Mouse (Mus musculus) stomach, embryonic 14.5 days (tissue): ENCODE data around the gene Cd163l1. TPM values are rescaled to one million over a fixed set of nuclear protein-coding genes. Genes with fewer than 3 reads are reported as not detected.

ENCODE experiments used
- ATAC-seq: fragments of 200-750 bp; cut with Nextera tagmentation; 2 replicates; pipeline ENCODE4 v1.8.0; 2017; ENCODE audit warnings: low read depth, moderate TSS enrichment; ENCODE audit not compliant: insufficient number of reproducible peaks, insufficient read depth, low FRiP score
- H3K27ac ChIP-seq: fragments of 300-500 bp; sonication (generic); 2 replicates; pipeline ENCODE4 v1.5.1; 2014; ENCODE audit warnings: mild to moderate bottlenecking, low read length, moderate library complexity, mixed read lengths
- H3K27me3 ChIP-seq: fragments of 300-500 bp; sonication (generic); 2 replicates; pipeline ENCODE4 v1.6.1; 2014; ENCODE audit warnings: low read length, control low read depth, mixed read lengths; ENCODE audit not compliant: control insufficient read depth, insufficient read depth
- H3K36me3 ChIP-seq: fragments of 300-500 bp; sonication (generic); 2 replicates; pipeline ENCODE4 v1.6.1; 2014; ENCODE audit warnings: mild to moderate bottlenecking, control low read depth, low read length, moderate library complexity, mixed read lengths; ENCODE audit not compliant: control insufficient read depth, insufficient read depth
- H3K4me1 ChIP-seq: fragments of 300-500 bp; sonication (generic); 2 replicates; pipeline ENCODE4 v1.6.1; 2014; ENCODE audit warnings: low read length, control low read depth, mixed read lengths; ENCODE audit not compliant: control insufficient read depth, insufficient read depth
- H3K4me2 ChIP-seq: fragments of 300-500 bp; sonication (generic); replicated peaks from 2 replicates; pipeline ENCODE4 v1.6.1; 2014; ENCODE audit warnings: low read depth, low read length, control low read depth
- H3K4me3 ChIP-seq: fragments of 300-500 bp; sonication (generic); 2 replicates; pipeline ENCODE4 v1.5.1; 2014; ENCODE audit warnings: low read depth, low read length, control low read depth
- H3K9ac ChIP-seq: fragments of 300-500 bp; sonication (generic); replicated peaks from 2 replicates; pipeline ENCODE4 v1.6.1; 2014; ENCODE audit warnings: low read depth, mild to moderate bottlenecking, control low read depth, low read length, moderate library complexity, mixed read lengths
- H3K9me3 ChIP-seq: fragments of 300-500 bp; sonication (generic); 2 replicates; pipeline ENCODE4 v1.6.1; 2016; ENCODE audit warnings: low read depth, low read length, control low read depth; ENCODE audit not compliant: control insufficient read depth
- WGBS: fragments of 180-500 bp; shearing (Covaris S2); extraction: QIAGEN DNeasy Blood & Tissue Kit; methylation state at CpG from one replicate; pipeline ENCODE4 v1.1.7; 2014; 5-methylcytosine and 5-hydroxymethylcytosine counted together
- polyA plus RNA-seq: library from polyadenylated mRNA; unstranded; fragments of >200 nt; fragmentation: Nextera tagmentation; extraction: Ambion mirVana; gene quantifications from 2 replicates; pipeline ENCODE4 v1.2.1, GENCODE M21; 2014

Gene Cd163l1
- polyA plus RNA-seq = 0.10 TPM in 1 of 2 replicates, not detected in the other

- Histone ChIP-seq H3K4me3 (no peak within 1 kb of the TSS), H3K27me3 (no peaks in the 10 kb centered on the region), H3K9me3 (no peaks in the 10 kb centered on the region), H3K27ac (no peak within 1 kb of the TSS), H3K4me1 (no peaks in the 10 kb centered on the region), H3K9ac (no peak within 1 kb of the TSS), H3K36me3 (no peaks in the 10 kb centered on the region), H3K4me2 (no peak within 1 kb of the TSS)
- ATAC-seq = no peak
- WGBS = 91% methylated on average over 2 of the region's 2 CpGs
Observed at GRCm38 (mm10) chr7:140217967-140218366, at the start of gene Cd163l1. Gene Cd163l1 (plus strand): TSS chr7:140218267.

GRCm38 (mm10) chr7:140169386-140169785 is 48.7 kb upstream of the Cd163l1 start:
- no peaks in the 10 kb centered on the region for H3K4me1 ChIP-seq
- WGBS = 45% methylated on average over 4 of the region's 4 CpGs
- no peak for ATAC-seq
- H3K36me3 ChIP-seq = no peaks in the 10 kb centered on the region
- no peak overlapping the region for H3K4me2 ChIP-seq
- H3K9me3 ChIP-seq = no peaks in the 10 kb centered on the region
- H3K9ac ChIP-seq = no peak overlapping the region
- no peaks in the 10 kb centered on the region for H3K27me3 ChIP-seq
- H3K4me3 ChIP-seq = no peak overlapping the region
- H3K27ac ChIP-seq = no peak overlapping the region

- no peak overlapping the region for H3K4me2 ChIP-seq
- H3K9ac ChIP-seq = no peak overlapping the region
- no peak for ATAC-seq
- H3K36me3 ChIP-seq = no peaks in the 10 kb centered on the region
- H3K4me3 ChIP-seq = no peak overlapping the region
- WGBS = 92% methylated on average over 3 of the region's 3 CpGs
- H3K4me1 ChIP-seq = no peaks in the 10 kb centered on the region
- no peaks in the 10 kb centered on the region for H3K27me3 ChIP-seq
- H3K27ac ChIP-seq = no peak overlapping the region
- no peaks in the 10 kb centered on the region for H3K9me3 ChIP-seq
Observed at GRCm38 (mm10) chr7:140170863-140171262, 47.2 kb upstream of the Cd163l1 start.

GRCm38 (mm10) chr7:140172936-140173335 is 45.1 kb upstream of the Cd163l1 start, which contains the start of gene Olfr523:
Gene Olfr523 (plus strand): TSS chr7:140173217.
- no peaks in the 10 kb centered on the region for H3K36me3 ChIP-seq
- no peak within 1 kb of the TSS for H3K4me2 ChIP-seq
- H3K4me3 ChIP-seq = no peak within 1 kb of the TSS
- no peaks in the 10 kb centered on the region for H3K9me3 ChIP-seq
- no peak within 1 kb of the TSS for H3K9ac ChIP-seq
- no peak for ATAC-seq
- no peaks in the 10 kb centered on the region for H3K27me3 ChIP-seq
- no peaks in the 10 kb centered on the region for H3K4me1 ChIP-seq
- no peak within 1 kb of the TSS for H3K27ac ChIP-seq
- 53% methylated on average over 1 of the region's 1 CpGs for WGBS

GRCm38 (mm10) chr7:140179176-140179575 is 38.9 kb upstream of the Cd163l1 start:
- Histone ChIP-seq H3K4me1 (no peaks in the 10 kb centered on the region), H3K27ac (no peak overlapping the region), H3K36me3 (no peaks in the 10 kb centered on the region), H3K4me2 (no peak overlapping the region), H3K9me3 (no peaks in the 10 kb centered on the region), H3K4me3 (no peak overlapping the region), H3K27me3 (no peaks in the 10 kb centered on the region), H3K9ac (no peak overlapping the region)
- ATAC-seq = no peak
- 86% methylated on average over 2 of the region's 2 CpGs for WGBS

- no peak for ATAC-seq
- Histone ChIP-seq H3K27ac (no peak overlapping the region), H3K9ac (no peak overlapping the region), H3K9me3 (no peaks in the 10 kb centered on the region), H3K36me3 (no peaks in the 10 kb centered on the region), H3K4me1 (no peaks in the 10 kb centered on the region), H3K4me3 (no peak overlapping the region), H3K27me3 (no peaks in the 10 kb centered on the region), H3K4me2 (no peak overlapping the region)
- 83% methylated on average over 2 of the region's 2 CpGs for WGBS
Observed at GRCm38 (mm10) chr7:140180692-140181091, 37.4 kb upstream of the Cd163l1 start.

GRCm38 (mm10) chr7:140184206-140184605 is 33.9 kb upstream of the Cd163l1 start:
- H3K4me1 ChIP-seq = no peaks in the 10 kb centered on the region
- no peak overlapping the region for H3K4me3 ChIP-seq
- no peaks in the 10 kb centered on the region for H3K36me3 ChIP-seq
- no peak overlapping the region for H3K27ac ChIP-seq
- no peaks in the 10 kb centered on the region for H3K27me3 ChIP-seq
- 84% methylated on average over 4 of the region's 4 CpGs for WGBS
- H3K4me2 ChIP-seq = no peak overlapping the region
- H3K9me3 ChIP-seq = no peaks in the 10 kb centered on the region
- no peak overlapping the region for H3K9ac ChIP-seq
- ATAC-seq = no peak

- Histone ChIP-seq H3K36me3 (no peaks in the 10 kb centered on the region), H3K27me3 (no peaks in the 10 kb centered on the region), H3K27ac (no peak overlapping the region), H3K4me3 (no peak overlapping the region), H3K9me3 (no peaks in the 10 kb centered on the region), H3K9ac (no peak overlapping the region), H3K4me1 (no peaks in the 10 kb centered on the region), H3K4me2 (no peak overlapping the region)
- whole genome bisulfite sequencing = 65% methylated on average over 18 of the region's 18 CpGs
- no peak for ATAC-seq
Observed at GRCm38 (mm10) chr7:140186646-140187620, 31.1 kb upstream of the Cd163l1 start.
